Mouse (Mus musculus): Measurements from ENCODE around the gene Cdk1.
A peak's percentile ranks its signal among the peaks of the same experiment; 100 is the strongest.

Gene Cdk1

DNA sequence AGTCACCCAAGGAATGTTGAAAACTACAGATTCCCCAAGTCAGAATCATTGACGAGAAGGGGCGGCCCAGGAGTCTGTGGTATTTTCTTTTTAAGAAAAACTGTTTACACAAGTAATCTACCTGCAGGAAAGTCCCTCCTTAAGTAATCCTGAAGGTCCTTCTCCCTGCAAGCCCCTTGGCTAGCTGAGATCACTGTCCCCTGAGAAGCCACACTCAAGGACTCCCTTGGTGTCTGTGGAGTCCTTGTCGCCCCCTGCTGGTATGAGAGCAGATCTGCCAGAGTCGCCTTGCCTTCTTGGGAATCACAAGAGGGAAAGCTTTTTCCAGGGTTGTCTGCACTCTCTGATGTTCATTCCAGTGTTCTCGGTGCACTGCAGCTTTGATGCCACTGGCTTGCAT is 45.7 kb downstream of the Cdk1 start:
- peak; percentile 33 to 48 for DNase-seq (ENCODE audit: low spot score in 2 of 2)

DNA sequence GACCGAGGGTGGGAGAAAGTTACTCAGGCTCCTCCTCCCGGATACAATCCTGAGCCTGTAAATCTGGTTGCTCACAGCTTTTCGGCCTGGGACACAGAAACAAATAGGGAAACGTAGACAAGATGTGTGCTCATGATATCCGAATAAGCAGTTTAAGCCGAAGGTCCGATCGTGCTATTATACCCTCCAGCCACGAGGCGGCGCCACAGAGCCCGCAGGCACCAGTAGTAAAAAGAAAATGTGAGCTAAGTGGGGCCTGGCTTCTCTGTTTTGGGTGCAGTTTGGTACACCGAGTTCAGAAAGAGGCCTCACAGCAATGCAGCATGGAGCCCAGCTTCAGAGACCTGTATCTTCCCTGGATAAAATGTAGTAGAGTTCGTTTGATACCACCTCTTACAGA is 46.5 kb downstream of the Cdk1 start:
- peak; percentile 10 to 11 for DNase-seq (ENCODE audit: low spot score in 2 of 2)

DNA sequence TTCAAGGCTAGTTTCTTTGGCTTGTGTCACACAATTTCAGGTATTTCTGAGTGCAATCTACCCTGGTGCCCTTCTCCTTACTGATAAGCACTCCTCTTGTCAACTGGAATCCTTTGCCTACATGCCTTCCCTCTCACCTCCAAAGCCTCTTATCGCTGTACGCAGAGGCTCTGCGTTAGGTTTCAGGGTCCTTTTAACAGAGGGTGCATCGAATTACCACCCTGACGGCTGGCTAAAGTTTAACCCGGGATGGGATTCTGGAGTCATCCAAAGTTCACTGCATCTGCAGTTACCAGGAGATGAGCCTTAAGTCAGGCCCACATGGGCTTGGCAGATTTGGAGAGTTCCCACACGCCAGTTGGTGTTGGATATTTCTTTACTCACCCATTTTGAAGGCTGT is 47.1 kb downstream of the Cdk1 start:
- DNase-seq (ENCODE audit: low spot score in 2 of 2), result no peak

DNA sequence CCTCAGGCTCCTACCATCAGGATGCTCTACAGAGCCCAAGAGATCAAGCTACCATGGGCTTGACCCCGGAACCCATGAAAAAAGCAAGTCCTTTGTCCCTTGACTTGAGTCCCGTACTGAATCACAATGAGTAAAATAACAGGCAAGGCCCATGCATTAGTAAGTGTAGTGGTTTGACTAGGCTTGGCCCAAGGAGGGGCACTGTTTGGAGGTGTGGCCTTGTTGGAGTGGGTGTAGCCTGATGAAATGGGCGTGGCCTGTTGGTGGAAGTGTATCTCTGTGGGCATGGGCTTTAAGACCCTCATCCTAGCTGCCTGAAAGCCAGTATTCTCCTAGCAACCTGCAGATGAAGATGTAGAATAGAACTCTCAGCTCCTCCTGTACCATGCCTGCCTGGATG is 47.9 kb downstream of the Cdk1 start:
- no peak for DNase-seq (ENCODE audit: low spot score in 2 of 2)

DNA sequence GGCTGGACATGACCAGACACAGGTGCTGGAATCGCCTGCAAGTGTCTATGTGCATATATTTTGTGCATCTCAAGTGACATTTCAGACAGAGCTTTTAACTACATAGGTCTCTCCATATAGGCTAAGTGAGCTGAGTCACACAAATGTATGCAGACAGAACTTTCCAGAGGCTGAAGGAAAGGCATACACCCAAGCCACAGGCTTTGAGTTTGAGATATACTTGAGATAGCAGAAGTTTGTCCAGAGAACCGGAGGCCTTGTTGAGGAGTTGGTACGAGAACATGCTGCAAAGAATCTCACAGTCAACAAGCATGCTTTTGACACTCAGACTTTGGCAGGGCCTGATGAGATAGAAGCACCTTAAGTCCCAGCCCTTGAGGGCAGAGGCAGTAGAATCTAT is 50.1 kb downstream of the Cdk1 start:
- no peak for DNase-seq (ENCODE audit: low spot score in 2 of 2)

DNA sequence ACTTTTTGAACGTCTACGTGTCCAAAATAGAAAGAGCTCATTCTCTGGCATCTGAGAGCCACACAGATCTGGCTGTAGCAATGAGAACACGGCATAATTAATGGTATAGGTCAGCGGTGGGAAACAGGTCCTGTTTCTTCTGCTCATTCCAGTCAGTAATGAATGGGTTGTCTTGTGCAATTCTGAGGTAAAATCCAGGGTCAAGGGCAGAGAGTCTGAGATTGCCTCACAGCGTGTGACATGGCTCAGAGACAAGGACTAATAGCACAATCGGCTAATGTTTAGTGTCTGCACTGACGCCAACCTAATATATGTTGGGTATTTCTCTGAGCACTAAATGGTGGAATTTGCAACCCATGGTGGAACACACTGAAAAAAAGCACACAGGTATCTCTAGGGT is 52.8 kb downstream of the Cdk1 start:
- DNase-seq (ENCODE audit: low spot score in 2 of 2), result no peak

DNA sequence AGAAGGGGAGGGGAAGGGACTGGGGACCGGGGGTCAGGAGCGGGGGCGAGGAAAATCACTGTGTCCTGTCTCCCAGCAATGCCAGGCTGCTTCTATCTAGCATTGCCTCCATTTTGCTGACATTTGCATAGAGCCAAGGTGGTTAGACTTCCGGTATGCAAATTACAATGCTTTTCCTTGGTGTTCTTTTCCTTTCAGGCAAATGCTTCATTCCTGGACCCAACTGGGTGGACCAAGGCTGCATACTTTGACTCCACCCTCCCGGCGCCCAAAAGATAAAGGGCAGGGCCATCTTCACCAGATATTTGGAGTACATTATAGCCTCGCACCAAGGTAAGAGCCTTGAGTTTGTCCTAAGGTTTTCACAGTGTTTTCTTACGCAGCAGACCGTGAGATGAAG is 56.8 kb downstream of the Cdk1 start:
- no peak for DNase-seq (ENCODE audit: low spot score in 2 of 2)

DNA sequence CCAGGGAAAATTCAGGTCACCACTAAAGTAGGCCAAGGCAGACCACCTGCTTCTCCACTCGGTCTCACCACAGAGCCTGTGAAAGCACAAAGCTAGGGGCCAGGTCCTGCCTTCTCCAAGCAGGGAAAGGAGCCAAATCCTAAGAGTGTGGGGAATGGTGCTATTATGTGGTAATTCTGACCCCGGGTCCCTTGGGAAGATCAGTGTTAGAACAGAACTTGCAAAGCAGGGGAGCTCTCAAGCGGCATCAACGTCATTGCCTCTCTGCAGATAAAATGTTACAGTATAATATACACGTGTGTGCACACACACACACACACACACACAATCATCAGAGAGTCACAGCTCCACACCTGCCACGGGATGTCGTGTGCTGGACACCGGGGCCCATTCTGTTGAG is 62.0 kb downstream of the Cdk1 start:
- no peak for DNase-seq (ENCODE audit: low spot score in 2 of 2)

DNA sequence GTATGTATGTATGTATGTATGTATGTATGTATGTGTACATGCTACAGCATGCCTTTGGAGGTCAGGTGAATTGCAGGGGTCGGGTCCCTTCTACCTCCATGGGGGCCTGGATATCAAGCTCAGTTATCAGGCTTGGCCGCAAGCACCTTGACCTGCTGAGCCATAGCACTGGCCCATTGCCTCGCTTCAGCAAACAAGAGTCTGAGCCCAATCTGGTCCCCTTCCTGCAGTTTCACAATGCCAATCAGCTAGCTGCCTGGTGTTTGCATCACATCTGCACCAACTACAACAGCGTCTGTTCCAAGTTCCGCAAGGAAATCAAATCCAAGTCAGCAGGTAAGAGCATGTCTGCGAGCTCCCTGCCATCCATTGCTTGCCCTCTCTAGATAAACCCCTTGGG is 64.0 kb downstream of the Cdk1 start:
- no peak for DNase-seq (ENCODE audit: low spot score in 2 of 2)

DNA sequence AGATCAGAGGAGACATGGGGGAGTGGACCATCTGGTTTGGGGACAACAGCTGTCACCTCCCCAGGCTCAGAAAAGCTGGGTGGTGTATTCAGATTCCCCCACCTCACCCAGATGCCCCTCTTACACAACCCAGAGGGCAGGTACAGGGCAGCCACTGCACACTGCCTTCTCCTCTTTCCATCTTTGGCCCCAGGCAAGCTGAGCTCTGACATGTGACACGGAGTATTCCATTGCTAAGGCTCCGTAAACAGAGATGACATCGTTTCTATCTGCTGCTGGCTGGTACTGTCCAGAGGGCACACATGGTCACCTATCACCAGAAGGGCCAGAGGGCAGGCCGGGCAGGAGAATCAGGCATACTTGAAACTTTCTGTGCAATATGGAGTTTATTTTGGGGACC is 64.7 kb downstream of the Cdk1 start:
- no peak for DNase-seq (ENCODE audit: low spot score in 2 of 2)

DNA sequence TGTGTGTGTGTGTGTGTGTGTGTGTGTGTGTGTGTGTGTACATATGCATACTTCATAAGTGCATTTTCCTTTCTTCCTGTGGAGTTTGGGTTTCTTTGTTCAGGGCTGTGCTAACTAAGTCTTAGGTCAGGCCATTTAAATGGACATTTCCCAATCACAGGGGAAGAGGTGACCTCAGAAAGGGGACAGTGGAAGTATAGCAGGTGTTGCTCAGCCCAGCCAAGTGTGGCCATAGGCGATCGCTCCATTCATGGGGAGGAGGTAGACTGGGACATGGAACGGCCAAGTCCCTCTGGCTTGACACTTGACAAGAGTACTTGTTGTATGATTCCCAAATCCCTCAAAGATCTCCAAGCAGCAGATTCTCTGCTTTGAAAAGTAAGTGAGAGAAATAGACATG is 65.8 kb downstream of the Cdk1 start:
- DNase-seq (ENCODE audit: low spot score in 2 of 2), result no peak

Measured in frontal cortex, postnatal 36 days (tissue).